Mouse (Mus musculus) urinary bladder, adult 18-20 months (tissue): ENCODE data around the gene Cdc20b.

ENCODE experiments used
- DNase-seq, 2 experiments: peaks; one replicate each; pipeline ENCODE4 v3.0.0; 2022; ENCODE audit warnings: low spot score in 2 of 2, mixed read lengths in 2 of 2

The Cdc20b gene

DNA sequence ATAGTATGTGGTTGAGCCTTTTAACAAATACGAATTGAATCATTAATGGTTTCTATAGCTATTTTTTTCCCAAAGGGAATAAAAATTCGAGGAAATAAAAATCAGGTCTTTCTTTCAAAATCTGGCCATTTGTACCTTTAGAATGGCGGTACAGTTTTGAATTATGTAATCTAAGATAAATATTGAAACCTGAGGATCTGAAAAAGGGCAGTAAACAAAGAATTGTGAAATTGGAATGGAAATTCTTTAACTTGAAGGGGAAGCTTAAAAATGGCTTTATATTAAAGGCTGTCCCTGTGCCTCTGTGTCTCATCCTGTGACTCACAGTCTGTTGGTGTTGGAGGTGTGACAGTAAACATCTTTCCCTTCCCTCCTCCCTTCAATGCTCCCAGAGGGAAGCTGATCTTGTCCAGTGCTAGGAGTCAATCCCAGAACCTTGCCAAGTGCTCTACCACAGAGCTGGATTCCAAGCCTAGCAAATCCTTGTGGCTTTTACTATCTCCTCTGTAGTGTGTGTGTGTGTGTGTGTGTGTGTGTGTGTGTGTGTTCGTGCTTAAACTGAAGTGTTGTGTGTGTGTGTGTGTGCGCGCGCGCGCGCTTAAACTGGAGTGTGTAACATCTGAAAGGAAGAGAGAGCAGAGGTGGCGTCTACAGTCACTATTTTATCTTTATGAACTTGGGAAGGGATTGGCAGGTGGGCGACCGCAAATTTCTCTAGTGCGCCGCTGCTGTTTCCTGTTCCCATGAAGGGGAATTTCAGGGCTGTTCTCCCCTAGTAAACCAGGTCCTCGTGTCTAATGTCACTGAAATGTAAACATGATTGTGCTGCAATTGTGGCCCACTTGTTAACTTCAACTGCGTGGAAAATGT is 11.4 kb upstream of the Cdc20b start:
- DNase-seq, result no peak

DNA sequence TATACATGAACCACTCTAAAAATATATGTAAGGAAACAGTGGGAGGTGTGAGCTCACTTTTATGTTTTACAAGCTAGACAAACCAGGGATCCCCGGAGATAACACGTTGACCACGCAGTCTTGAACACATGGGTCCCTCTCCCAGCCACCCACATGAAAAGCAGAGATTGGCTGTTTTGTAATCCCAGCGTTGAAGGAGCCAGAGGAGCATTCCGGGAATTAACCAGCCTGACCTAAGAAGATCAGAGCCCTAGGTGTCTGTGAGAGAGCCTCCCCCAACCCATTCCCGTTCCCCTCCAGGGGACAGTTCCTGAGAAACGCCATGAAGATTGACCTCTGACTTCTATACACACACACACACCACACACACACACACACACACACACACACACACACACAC is 3.6 kb upstream of the Cdc20b start:
- no peak for DNase-seq

DNA sequence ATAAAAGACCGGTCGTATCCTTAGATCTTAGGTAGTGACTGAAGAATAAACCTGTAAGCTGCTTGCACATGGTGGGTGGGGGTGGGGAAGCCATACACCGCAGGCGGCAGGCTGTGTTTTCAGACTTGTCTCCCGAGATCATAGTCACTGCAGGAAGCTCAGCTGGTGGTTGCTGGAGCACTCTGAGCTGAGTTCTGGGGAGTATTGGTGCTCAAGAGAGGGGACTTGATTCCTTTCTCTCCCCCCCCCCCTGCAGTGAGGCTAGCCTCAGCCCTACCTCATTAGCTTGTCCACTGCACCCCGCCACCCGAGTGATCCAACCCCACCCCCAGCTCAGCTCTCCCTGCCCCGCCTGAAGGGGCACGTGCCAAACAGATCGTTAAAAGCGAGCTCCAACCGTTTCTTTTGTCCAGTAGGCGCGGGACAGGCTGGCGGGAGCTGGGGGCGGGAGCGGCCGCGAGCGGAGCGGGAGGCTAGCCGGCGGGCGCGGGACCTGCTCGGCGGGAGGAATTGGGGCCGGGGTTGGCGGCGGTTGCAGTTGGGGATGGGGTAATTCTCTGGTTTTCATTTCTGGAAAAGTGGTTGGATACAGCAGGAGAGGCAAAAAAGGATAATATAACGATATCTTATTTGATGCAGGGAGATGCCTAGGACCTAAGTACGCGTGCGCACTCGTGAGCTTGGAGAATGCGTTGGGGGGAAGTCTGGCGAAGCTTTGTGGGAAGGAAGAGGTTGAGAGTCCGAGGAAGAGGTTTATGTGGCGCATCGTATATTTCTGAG is 2.9 kb upstream of the Cdc20b start:
- DNase-seq, result peak in 1 of 2 experiments; percentile 31

DNA sequence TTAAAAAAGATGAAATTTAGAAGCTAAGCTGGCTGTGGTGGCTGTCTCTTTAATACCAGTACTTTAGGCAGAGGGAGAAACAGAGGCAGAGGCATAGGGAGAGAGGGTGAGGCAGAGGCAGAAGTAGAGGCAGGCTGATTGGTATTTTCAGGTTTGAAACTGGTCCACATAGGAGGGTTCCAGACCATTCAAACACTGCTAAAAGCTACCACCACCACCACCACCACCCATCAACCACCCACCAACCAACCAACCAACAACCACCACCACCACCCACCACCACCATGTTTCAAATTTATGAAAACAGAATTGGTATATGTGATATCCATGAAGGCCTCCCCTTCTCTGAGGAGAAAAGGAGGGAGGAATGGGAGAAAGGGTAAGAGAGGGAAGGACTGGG is 2.1 kb upstream of the Cdc20b start:
- no peak for DNase-seq

DNA sequence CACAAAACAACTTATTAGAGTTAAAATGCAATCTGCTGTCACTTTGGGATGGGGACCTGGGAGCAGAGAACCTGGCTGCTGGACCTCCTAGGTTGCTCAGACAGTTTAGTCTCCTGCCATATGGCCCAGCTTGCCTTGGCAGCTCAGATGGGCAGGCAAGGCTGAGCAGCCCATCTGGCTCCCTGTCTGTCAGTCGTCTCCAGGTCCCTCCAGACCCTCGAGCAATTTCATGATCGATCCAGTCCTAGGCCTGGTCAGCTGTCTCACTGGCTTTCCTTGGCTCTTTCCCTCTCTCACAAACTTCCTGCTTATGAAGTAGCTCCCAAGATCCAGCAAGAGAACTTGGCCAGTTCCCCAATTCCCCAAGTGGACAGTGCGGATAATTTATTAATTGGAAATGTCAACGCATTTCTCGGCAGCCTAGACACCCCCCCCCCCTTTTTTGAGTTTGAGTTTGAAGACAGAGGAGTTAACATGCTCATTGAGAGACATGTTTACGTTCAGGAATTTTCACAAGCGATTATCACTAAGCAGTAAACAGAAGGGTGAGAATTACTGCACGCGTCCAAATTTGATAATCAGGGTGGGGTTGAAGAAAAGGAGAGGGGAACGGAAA is 532 bp upstream of the Cdc20b start:
- DNase-seq, result peak in 1 of 2 experiments; percentile 7

DNA sequence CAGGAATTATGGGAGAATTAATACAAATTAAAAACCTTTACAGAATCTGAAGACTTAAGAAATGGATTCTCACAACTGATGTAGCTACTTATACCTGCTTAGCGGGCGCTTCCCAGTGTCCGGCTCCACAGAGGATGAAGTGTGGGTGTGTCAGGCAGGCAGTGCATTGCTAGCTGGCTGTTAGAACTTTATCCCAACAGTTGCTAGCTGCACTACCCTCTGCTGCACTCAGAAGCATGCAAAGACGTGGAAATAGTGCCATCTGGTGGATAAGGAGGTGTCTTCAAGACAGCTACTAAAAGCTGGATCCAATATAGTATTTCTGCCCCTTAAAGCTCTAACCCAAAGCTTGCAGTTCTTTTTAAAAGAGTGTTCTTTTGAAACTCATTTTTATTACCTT is 941 bp downstream of the Cdc20b start:
- DNase-seq, result peak; percentile 39 to 70

DNA sequence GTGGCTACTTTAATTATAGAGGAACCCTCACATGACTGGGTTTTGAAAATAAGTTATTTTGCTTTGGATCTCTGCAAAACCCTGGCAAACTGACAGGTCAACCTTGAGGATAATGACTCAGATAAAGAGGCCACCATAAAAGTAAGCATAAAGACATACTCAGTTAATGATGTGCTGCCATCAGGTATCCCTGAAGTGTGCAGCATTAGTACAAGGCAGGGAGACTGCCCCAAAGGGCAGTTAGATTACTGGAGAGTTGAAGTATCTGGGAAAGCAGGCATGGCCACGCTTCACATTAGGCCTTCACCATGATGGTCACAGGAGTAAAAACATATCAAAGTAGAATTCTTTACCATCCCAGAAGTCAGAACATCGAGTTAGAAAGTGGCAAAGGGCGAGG is 10.0 kb downstream of the Cdc20b start:
- DNase-seq, result no peak

DNA sequence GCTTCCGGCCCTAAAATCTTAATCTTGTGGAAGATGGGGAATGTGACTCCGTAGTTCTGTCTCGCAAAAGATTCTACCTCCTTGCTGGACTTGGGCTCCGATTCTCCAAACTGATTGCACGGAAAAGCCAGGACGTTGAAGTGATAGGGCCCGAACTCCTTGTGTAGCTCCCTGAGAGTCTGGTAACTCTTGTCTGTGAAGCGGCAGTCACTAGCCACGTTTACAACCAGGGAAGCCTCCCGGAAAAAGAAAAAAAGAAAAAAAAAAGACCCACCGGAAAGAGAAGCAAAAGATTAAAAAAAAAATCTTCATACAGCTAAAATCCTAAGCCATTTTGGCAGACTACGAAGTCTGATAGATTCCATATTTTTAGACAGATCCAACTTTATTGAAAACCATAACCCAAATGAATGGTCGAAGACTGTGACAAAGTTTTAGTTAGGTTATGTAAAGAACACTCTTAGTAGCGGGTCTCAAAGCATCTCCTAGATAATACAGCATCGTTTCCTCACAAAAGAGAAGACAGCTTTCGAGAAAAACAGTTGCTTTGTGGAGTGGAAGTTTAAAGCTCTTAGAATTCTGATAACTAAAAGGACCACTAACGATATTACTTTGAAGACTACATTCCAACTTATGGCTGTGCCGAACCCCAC is 10.7 kb downstream of the Cdc20b start:
- DNase-seq, result no peak

DNA sequence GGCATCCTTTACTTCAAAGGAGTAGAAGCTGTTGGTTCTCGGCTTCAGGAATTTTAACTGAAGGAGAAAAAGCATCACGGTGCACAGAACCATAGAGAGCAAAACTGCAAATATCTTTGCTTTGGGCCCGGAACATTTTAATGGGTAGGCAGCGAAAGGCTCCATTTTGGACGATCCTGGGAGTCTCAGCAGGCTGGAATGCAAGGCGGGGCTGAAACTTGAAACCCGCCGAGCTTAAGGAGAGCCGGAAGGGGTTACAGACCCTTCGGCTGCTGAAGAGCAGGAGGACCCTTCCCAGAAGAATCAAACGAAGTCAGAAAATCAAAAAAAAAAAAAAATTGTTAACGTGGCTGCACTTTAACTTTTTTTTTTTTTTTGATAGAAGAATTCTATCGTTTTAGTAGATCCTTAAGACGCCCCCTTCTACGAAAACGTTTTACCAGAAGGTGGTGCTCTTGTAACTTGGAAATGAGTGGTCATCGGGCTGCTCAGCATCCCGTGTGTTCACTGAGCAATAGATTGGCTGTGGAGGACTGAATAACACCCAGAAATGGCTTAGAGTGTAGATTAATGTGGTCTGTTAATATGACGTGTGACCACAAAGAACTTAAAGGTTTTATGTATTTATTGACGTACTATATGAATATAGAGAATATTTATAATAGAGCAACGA is 11.4 kb downstream of the Cdc20b start, which contains the start of gene Gpx8:
Gpx8 (minus strand) TSS at position 200 of the 673 bp plus-strand sequence.
- DNase-seq, result peak; percentile 35 to 54

DNA sequence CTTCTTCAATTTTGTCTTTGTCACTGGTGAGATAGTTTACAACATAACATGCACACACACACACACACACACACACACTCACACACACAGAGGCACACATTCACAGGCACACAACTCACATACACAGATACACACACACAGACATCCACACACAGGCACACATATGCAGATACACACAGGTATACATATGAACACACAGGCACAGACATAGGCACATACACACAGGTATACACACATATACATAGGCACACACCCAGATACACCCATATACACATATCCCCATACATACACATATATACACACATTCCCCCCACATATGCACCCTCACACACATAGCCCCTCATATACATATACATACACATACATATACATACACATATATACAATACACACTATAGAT is 12.1 kb downstream of the Cdc20b start:
- no peak for DNase-seq

DNA sequence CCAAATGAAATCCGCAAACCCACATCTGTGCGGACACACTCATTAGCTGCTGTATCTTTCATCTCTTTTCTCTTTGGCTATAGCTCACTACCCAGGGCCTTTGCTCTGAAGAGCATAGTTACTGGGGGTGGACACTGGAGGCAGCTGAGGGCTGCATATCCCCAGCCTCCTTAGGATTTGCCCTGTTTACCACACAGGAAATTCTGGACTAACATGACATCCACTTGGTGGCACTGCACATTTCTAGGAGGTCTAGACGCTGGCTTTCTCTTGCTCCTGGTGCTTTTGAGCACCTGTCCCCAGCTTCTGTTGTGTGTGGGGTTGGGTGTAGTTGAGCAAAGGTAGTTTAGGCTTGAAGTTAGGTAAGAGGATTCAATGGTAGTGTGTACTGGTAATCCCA is 12.7 kb downstream of the Cdc20b start:
- no peak for DNase-seq

DNA sequence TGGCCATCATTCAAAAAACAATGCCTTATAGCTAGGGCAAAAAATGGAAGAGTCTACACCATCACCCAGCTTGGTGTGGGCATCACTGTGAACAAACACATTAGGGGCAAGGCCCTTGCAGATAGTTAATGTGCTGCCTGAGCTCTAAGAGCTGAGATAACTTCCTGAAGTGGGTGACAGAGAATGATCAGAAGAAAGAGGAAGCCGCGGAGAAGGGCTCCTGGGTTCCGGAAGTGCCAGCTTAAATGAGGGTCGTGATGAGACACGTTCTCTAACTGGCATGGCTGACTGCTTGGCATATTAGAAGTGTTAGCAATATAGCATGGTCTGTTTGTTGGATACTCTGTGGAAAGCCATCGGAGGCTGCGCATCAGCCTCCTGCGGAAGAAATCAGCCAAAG is 19.3 kb downstream of the Cdc20b start:
- DNase-seq, result no peak

DNA sequence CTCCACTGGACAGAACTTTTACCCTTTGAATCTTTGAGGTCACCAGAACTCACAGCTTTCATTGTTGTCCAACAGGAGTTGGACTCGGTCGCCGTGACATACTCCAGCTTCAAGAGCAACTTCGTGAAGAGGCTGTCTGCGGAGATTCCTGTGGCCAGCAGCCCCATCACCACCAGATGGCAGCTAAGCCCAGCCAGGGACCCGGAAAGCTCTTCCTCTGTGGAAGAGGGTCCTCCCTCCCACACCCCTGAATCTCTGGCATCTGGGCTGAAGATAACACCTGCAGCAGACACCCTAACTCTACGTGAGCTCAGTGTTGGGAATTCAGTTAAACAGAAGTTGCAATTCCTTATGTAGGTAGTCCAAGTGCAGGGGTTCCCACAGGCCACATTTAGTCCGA is 20.9 kb downstream of the Cdc20b start:
- DNase-seq, result no peak

DNA sequence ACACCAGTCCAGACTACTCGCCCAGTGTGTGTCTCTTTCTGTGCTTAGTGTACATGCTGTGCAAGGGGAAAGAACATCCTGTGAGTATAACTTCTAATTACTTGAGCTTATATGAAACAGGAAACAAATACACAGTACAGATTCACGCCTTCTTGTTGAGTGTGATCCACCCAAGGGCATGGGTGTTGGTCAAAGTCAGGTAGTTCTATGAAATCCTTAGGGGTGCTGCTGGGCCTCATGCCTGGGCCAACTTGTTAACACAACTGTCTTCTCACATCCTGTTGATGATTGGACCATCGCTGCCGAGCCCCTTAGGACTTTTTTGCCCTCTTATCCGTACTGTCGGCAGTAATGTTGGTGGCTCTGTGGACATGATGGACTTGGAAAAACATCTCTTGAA is 26.8 kb downstream of the Cdc20b start:
- DNase-seq, result no peak

DNA sequence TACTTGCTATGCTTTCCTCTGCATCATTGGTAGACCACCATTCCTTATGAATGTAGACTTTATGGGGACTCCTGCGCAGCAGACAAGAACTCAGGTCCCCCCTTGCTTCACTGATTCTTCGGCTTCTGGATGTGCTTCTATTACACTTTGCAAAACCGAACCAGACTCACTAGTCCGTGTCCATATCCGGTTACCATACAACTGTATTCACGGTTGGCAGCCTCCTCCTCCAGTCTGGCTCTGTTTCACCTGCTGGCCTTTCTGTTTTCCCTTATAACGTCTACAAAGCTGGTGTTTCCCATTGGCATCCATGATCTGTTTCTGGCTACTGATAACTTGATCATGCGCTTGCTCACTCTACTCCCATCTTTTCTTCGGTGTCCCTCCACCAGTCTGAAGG is 29.6 kb downstream of the Cdc20b start:
- DNase-seq, result no peak

DNA sequence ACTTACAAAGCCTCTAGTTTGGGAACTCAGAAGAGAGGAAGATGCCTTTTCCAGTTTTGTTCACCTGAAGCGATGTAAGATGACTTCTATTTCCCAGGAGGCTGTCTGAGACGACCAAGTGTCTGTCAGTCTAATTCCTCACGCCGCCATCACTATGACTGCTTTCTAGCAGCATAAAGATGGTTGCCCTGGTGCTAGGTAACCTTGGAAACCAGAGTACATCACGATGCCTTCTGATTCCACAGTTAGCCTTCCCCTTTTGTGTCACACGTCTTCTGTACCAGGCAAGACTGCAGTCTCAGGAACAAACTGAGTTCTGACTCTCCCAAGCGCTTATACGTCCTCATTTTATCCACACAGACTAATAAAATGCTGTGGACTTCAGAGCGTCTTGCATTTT is 44.1 kb downstream of the Cdc20b start:
- no peak for DNase-seq

DNA sequence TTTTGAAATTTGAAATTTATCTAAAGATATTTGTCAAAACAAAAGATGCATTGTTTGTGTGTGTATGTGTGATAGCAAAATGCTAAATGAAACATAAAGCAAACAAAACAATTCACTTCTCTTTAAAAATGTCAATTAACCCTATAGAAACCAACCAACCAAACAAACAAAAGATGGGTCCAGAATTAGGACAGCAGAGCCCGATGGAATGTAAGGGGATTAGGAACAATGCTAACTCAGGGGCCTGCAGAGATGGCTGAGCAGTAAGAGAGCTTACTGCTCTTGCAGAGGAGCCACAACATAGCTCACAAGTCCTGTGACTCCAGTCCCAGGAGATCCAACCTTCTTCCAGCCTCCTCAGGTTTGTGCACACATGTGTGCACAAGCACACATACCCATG is 47.2 kb downstream of the Cdc20b start:
- DNase-seq, result no peak

DNA sequence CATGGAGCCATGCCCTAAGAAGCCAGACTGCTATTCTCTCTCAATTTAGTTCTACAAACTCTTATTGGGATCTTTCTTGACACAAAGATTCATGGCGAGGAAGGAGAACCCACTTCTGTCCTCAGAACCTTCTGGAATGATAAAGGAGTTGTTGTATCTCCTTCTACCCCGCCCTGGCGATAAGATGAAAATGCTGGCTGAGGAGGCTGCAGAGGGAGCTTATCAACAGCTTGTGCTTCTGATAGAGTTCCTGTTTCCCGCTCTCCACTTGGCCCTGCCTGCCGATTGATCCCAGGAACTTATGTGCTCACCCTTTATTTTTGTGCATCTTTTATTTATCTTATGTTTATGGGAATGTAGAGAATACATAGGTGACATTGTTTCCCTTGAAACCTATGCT is 49.8 kb downstream of the Cdc20b start:
- no peak for DNase-seq

DNA sequence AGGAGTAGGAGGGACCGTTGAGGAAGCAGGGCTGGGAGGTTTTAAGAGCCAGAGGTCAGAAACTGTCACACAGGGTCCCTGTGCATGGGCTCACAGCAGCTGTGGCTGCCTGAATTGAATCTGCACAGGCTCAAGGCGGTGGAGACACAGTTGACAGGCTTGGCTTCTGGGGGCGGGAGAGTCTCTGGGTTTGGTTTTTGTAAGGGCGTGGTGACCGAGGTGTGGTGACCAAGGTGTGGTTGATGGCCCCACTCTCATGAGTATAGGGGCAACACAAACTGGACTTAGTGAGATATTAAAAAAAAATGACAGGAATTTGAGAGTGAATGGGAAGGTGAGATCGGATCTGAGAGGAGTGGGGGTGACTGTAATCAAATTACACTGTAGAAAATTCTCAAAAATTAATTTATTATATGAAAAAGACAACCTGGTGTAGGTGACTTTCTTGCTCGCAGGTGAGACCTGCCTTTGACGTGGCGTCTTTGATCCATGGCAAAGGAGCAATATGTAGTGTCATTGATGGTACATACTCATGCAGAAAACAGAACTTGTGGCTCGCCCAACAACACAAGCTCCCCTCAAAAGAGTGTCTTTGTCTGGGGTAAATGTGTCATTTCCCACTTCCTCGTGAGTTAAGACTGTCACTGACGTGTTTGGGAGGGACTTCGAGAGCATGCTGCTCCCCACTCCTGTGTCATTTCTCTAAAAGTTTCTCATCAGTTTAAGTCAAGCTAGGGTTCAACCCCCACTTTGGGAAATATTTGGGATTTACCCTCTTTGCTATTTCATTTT is 52.5 kb downstream of the Cdc20b start:
- no peak for DNase-seq

DNA sequence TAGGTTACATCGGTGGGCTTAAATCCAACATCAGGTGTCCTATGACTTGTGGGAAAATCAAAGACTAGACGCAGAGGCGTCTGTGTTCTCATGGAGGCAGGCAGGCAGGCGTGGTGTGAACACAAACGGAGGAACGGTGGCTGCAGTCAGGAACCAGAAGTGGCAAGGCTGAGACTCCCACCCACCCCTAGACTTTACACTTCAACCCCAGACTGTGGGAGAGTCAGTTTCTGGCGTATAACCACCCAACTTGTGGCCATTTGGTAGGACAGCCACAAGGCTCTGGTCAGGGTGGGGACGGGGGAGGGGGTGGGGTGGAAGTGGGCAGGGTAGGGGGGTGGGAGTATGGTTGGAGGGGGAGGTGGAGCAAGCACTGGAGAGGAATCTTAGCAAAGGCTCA is 55.6 kb downstream of the Cdc20b start:
- no peak for DNase-seq

DNA sequence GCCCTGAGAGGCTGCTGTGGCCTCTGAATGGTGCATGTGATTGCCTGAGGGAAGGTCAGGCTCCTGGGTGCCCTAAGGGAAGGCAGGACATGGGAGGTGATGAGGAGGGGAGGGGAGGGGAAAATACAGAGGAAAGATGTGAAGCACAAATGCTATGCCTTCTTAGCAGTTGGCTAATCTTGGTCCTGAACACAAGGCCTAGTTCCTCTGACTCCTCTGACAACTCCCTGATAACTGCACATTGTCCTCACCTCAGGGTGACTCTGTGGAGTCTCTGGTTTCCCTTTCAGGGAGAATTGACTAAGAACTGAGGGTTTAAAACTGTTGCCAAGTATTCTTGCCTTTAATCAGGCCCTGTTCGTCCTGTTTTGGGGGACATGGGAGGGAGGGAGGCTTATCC is 59.7 kb downstream of the Cdc20b start:
- no peak for DNase-seq
